Mouse (Mus musculus): ENCODE data around the gene 1700001P01Rik. TPM values are rescaled to one million over a fixed set of nuclear protein-coding genes. Genes with fewer than 3 reads are reported as not detected.
"Not testable (repeated sequence)": the region's sequence is repeated elsewhere in the genome, so short reads cannot be mapped to it uniquely, and the experiment has no call there.

The 1700001P01Rik gene
- polyA plus RNA-seq, 1 experiment from 2014 or later: not detected

- peak; percentile 16; the same call in 1 of the 2 replicates for ATAC-seq (ENCODE audit: insufficient number of reproducible peaks, insufficient read depth, low FRiP score, low read depth)
- Histone ChIP-seq H3K9ac (ENCODE audit: low read length) (peak within 1 kb of the TSS; percentile 90), H3K27ac (replicated peaks in 1 of 2; ENCODE audit: control insufficient read depth in 1 of 2, insufficient read depth in 1 of 2, low read depth in 2 of 2, low read length in 2 of 2) (peak within 1 kb of the TSS; percentile 87 to 94), H3K27me3 (ENCODE audit: control insufficient read depth, insufficient read depth, low read length) (no peaks in the 10 kb centered on the region), H3K4me2 (ENCODE audit: low read length) (peak within 1 kb of the TSS; percentile 71), H3K9me3 (ENCODE audit: control insufficient read depth, low read length) (no peaks in the 10 kb centered on the region), H3K4me1 (ENCODE audit: control insufficient read depth in 2 of 2, insufficient read depth in 2 of 2, low read length in 2 of 2) (peaks cover 15 to 32% of the 10 kb centered on the region in 2 experiments), H3K4me3 (ENCODE audit: control insufficient read depth in 1 of 2, insufficient read depth in 1 of 2, low read depth in 1 of 2, low read length in 2 of 2) (peak within 1 kb of the TSS; percentile 84 to 85), H3K36me3 (ENCODE audit: control insufficient read depth, insufficient read depth, low read length) (no peaks in the 10 kb centered on the region)
- WGBS: 2% methylated on average over 11 of the region's 11 CpGs
These were observed 23.0 kb upstream of the 1700001P01Rik start, which contains the start of gene Lasp1 for GRCm38 (mm10) chr11:97798782-97799145. Lasp1 (plus strand) TSS chr11:97799000.

- no peak overlapping the region for H3K27ac ChIP-seq (replicated peaks in 1 of 2; ENCODE audit: control insufficient read depth in 1 of 2, insufficient read depth in 1 of 2, low read depth in 2 of 2, low read length in 2 of 2)
- H3K27me3 ChIP-seq (ENCODE audit: control insufficient read depth, insufficient read depth, low read length): no peaks in the 10 kb centered on the region
- peak overlapping the region; percentile 4; the same call in 1 of the 2 replicates for H3K9ac ChIP-seq (ENCODE audit: low read length)
- H3K9me3 ChIP-seq (ENCODE audit: control insufficient read depth, low read length): no peaks in the 10 kb centered on the region
- peaks cover 14 to 25% of the 10 kb centered on the region in 2 experiments for H3K4me1 ChIP-seq (ENCODE audit: control insufficient read depth in 2 of 2, insufficient read depth in 2 of 2, low read length in 2 of 2)
- ATAC-seq (ENCODE audit: insufficient number of reproducible peaks, insufficient read depth, low FRiP score, low read depth): no peak
- H3K4me3 ChIP-seq (ENCODE audit: control insufficient read depth in 1 of 2, insufficient read depth in 1 of 2, low read depth in 1 of 2, low read length in 2 of 2): peak overlapping the region; percentile 3 to 4; a peak in 2 of 4 replicates
- no peaks in the 10 kb centered on the region for H3K36me3 ChIP-seq (ENCODE audit: control insufficient read depth, insufficient read depth, low read length)
- H3K4me2 ChIP-seq (ENCODE audit: low read length): peak overlapping the region; percentile 71
- 44% methylated on average over 8 of the region's 8 CpGs for WGBS
These were observed 22.3 kb upstream of the 1700001P01Rik start for GRCm38 (mm10) chr11:97798083-97798435.

- Histone ChIP-seq H3K27ac (replicated peaks in 1 of 2; ENCODE audit: control insufficient read depth in 1 of 2, insufficient read depth in 1 of 2, low read depth in 2 of 2, low read length in 2 of 2) (no peak overlapping the region), H3K4me2 (ENCODE audit: low read length) (no peak overlapping the region), H3K9me3 (ENCODE audit: control insufficient read depth, low read length) (no peaks in the 10 kb centered on the region), H3K36me3 (ENCODE audit: control insufficient read depth, insufficient read depth, low read length) (no peaks in the 10 kb centered on the region), H3K4me1 (ENCODE audit: control insufficient read depth in 2 of 2, insufficient read depth in 2 of 2, low read length in 2 of 2) (peaks cover 14 to 20% of the 10 kb centered on the region in 2 experiments), H3K9ac (ENCODE audit: low read length) (no peak overlapping the region), H3K27me3 (ENCODE audit: control insufficient read depth, insufficient read depth, low read length) (no peaks in the 10 kb centered on the region), H3K4me3 (ENCODE audit: control insufficient read depth in 1 of 2, insufficient read depth in 1 of 2, low read depth in 1 of 2, low read length in 2 of 2) (0 out of 4 replicates have a peak overlapping the region, but pooled peaks of 1 of the 2 experiments have one; percentile 4)
- no peak for ATAC-seq (ENCODE audit: insufficient number of reproducible peaks, insufficient read depth, low FRiP score, low read depth)
- WGBS: 57% methylated on average over 15 of the region's 15 CpGs
These were observed 21.8 kb upstream of the 1700001P01Rik start for GRCm38 (mm10) chr11:97797369-97798082.

GRCm38 (mm10) chr11:97796910-97797309 is 21.2 kb upstream of the 1700001P01Rik start:
- H3K27ac ChIP-seq (replicated peaks in 1 of 2; ENCODE audit: control insufficient read depth in 1 of 2, insufficient read depth in 1 of 2, low read depth in 2 of 2, low read length in 2 of 2): no peak overlapping the region
- H3K9ac ChIP-seq (ENCODE audit: low read length): no peak overlapping the region
- no peaks in the 10 kb centered on the region for H3K9me3 ChIP-seq (ENCODE audit: control insufficient read depth, low read length)
- no peak overlapping the region for H3K4me2 ChIP-seq (ENCODE audit: low read length)
- peaks cover 11 to 14% of the 10 kb centered on the region in 2 experiments for H3K4me1 ChIP-seq (ENCODE audit: control insufficient read depth in 2 of 2, insufficient read depth in 2 of 2, low read length in 2 of 2)
- ATAC-seq (ENCODE audit: insufficient number of reproducible peaks, insufficient read depth, low FRiP score, low read depth): no peak
- H3K4me3 ChIP-seq (ENCODE audit: control insufficient read depth in 1 of 2, insufficient read depth in 1 of 2, low read depth in 1 of 2, low read length in 2 of 2): no peak overlapping the region
- H3K36me3 ChIP-seq (ENCODE audit: control insufficient read depth, insufficient read depth, low read length): no peaks in the 10 kb centered on the region
- WGBS: 4% methylated on average over 6 of the region's 6 CpGs
- H3K27me3 ChIP-seq (ENCODE audit: control insufficient read depth, insufficient read depth, low read length): no peaks in the 10 kb centered on the region

GRCm38 (mm10) chr11:97793165-97793564 is 17.4 kb upstream of the 1700001P01Rik start:
- Histone ChIP-seq H3K4me2 (ENCODE audit: low read length) (no peak overlapping the region), H3K9me3 (ENCODE audit: control insufficient read depth, low read length) (no peaks in the 10 kb centered on the region), H3K4me1 (ENCODE audit: control insufficient read depth in 2 of 2, insufficient read depth in 2 of 2, low read length in 2 of 2) (peaks cover 0 to 3% of the 10 kb centered on the region in 2 experiments; a peak in 1 of 4 replicates), H3K4me3 (ENCODE audit: control insufficient read depth in 1 of 2, insufficient read depth in 1 of 2, low read depth in 1 of 2, low read length in 2 of 2) (no peak overlapping the region), H3K27ac (replicated peaks in 1 of 2; ENCODE audit: control insufficient read depth in 1 of 2, insufficient read depth in 1 of 2, low read depth in 2 of 2, low read length in 2 of 2) (no peak overlapping the region), H3K27me3 (ENCODE audit: control insufficient read depth, insufficient read depth, low read length) (no peaks in the 10 kb centered on the region), H3K36me3 (ENCODE audit: control insufficient read depth, insufficient read depth, low read length) (no peaks in the 10 kb centered on the region), H3K9ac (ENCODE audit: low read length) (no peak overlapping the region)
- WGBS: 12% methylated on average over 2 of the region's 2 CpGs
- ATAC-seq (ENCODE audit: insufficient number of reproducible peaks, insufficient read depth, low FRiP score, low read depth): no peak

- not testable (repeated sequence) for H3K9ac ChIP-seq (ENCODE audit: low read length); H3K4me2 ChIP-seq (ENCODE audit: low read length); H3K36me3 ChIP-seq (ENCODE audit: control insufficient read depth, insufficient read depth, low read length); H3K9me3 ChIP-seq (ENCODE audit: control insufficient read depth, low read length); H3K4me3 ChIP-seq (ENCODE audit: control insufficient read depth in 1 of 2, insufficient read depth in 1 of 2, low read depth in 1 of 2, low read length in 2 of 2); H3K27ac ChIP-seq (replicated peaks in 1 of 2; ENCODE audit: control insufficient read depth in 1 of 2, insufficient read depth in 1 of 2, low read depth in 2 of 2, low read length in 2 of 2); H3K27me3 ChIP-seq (ENCODE audit: control insufficient read depth, insufficient read depth, low read length); ATAC-seq (ENCODE audit: insufficient number of reproducible peaks, insufficient read depth, low FRiP score, low read depth); H3K4me1 ChIP-seq (ENCODE audit: control insufficient read depth in 2 of 2, insufficient read depth in 2 of 2, low read length in 2 of 2)
- 90% methylated on average over 2 of the region's 2 CpGs for WGBS
These were observed 15.2 kb upstream of the 1700001P01Rik start for GRCm38 (mm10) chr11:97790778-97791438.

GRCm38 (mm10) chr11:97789727-97790126 is 14.0 kb upstream of the 1700001P01Rik start:
- Histone ChIP-seq H3K9ac (ENCODE audit: low read length) (no peak overlapping the region), H3K4me2 (ENCODE audit: low read length) (no peak overlapping the region), H3K4me3 (ENCODE audit: control insufficient read depth in 1 of 2, insufficient read depth in 1 of 2, low read depth in 1 of 2, low read length in 2 of 2) (no peak overlapping the region), H3K4me1 (ENCODE audit: control insufficient read depth in 2 of 2, insufficient read depth in 2 of 2, low read length in 2 of 2) (no peaks in the 10 kb centered on the region), H3K27me3 (ENCODE audit: control insufficient read depth, insufficient read depth, low read length) (no peaks in the 10 kb centered on the region), H3K36me3 (ENCODE audit: control insufficient read depth, insufficient read depth, low read length) (no peaks in the 10 kb centered on the region), H3K27ac (replicated peaks in 1 of 2; ENCODE audit: control insufficient read depth in 1 of 2, insufficient read depth in 1 of 2, low read depth in 2 of 2, low read length in 2 of 2) (no peak overlapping the region), H3K9me3 (ENCODE audit: control insufficient read depth, low read length) (no peaks in the 10 kb centered on the region)
- no peak for ATAC-seq (ENCODE audit: insufficient number of reproducible peaks, insufficient read depth, low FRiP score, low read depth)
- 84% methylated on average over 5 of the region's 5 CpGs for WGBS
